Comparison of ENCODE assay signal across 11 mouse cellular contexts in genomic region chr13:46419648-46420047, GRCm38 (mm10). TPM values are rescaled to one million over a fixed set of nuclear protein-coding genes. Genes with fewer than 3 reads are reported as not detected.
DNase-seq lines count a peak whose midpoint lies in the region; ATAC-seq lines count a peak whose summit lies in the region.
"Had no signal": no experiment of that assay in that cellular context is flagged by ENCODE, and none has a peak within 500 bp of the region (broad histone marks: within the 10 kb centered on the region; RNA-seq: fewer than 3 reads in every experiment).

No protein-coding gene starts in this region.

- no peak overlapping the region for H3K9ac ChIP-seq in kidney, embryonic 15.5 days
- H3K9ac ChIP-seq in hindbrain, embryonic 11.5 days (ENCODE audit: low read depth, low read length): peak overlapping the region; percentile 71
- H3K9ac ChIP-seq in midbrain, embryonic 16.5 days (ENCODE audit: low read depth, low read length): peak overlapping the region; percentile 66

- H3K4me2 ChIP-seq in kidney, embryonic 15.5 days: peak overlapping the region; percentile 96
- peak overlapping the region; percentile 50 for H3K4me2 ChIP-seq in hindbrain, embryonic 11.5 days (replicated peaks; ENCODE audit: low read depth, low read length)
- H3K4me2 ChIP-seq in midbrain, embryonic 16.5 days (ENCODE audit: low read length): peak overlapping the region; percentile 94

- H3K27ac ChIP-seq in kidney, embryonic 15.5 days: no peak overlapping the region
- H3K27ac ChIP-seq in embryonic facial prominence, embryonic 10.5 days (replicated peaks): peak overlapping the region; percentile 54
- no peak overlapping the region for H3K27ac ChIP-seq in hindbrain, embryonic 11.5 days (ENCODE audit: low read depth, low read length)
- peak overlapping the region; percentile 64; the same call in 1 of the 2 replicates for H3K27ac ChIP-seq in midbrain, embryonic 16.5 days (ENCODE audit: low read length)

- no peaks in the 10 kb centered on the region for H3K9me3 ChIP-seq in kidney, embryonic 15.5 days (replicated peaks)
- H3K9me3 ChIP-seq in embryonic facial prominence, embryonic 10.5 days: no peaks in the 10 kb centered on the region
- H3K9me3 ChIP-seq in hindbrain, embryonic 11.5 days (ENCODE audit: control insufficient read depth, low read length): no peaks in the 10 kb centered on the region
- no peaks in the 10 kb centered on the region for H3K9me3 ChIP-seq in midbrain, embryonic 16.5 days (replicated peaks; ENCODE audit: control insufficient read depth, low read length, poor library complexity, severe bottlenecking)

- H3K4me1 ChIP-seq in kidney, embryonic 15.5 days: peaks cover 18% of the 10 kb centered on the region
- peaks cover 21% of the 10 kb centered on the region for H3K4me1 ChIP-seq in embryonic facial prominence, embryonic 10.5 days
- H3K4me1 ChIP-seq in hindbrain, embryonic 11.5 days (replicated peaks; ENCODE audit: control insufficient read depth, insufficient read depth, low read length): no peaks in the 10 kb centered on the region
- peaks cover 8% of the 10 kb centered on the region; the same call in 1 of the 2 replicates for H3K4me1 ChIP-seq in midbrain, embryonic 16.5 days (ENCODE audit: control insufficient read depth, insufficient read depth, low read length)

- H3K4me3 ChIP-seq in kidney, embryonic 15.5 days (replicated peaks): peak overlapping the region; percentile 70
- H3K4me3 ChIP-seq in embryonic facial prominence, embryonic 10.5 days: peak overlapping the region; percentile 70
- H3K4me3 ChIP-seq in hindbrain, embryonic 11.5 days (ENCODE audit: low read depth, low read length): peak overlapping the region; percentile 39
- peak overlapping the region; percentile 78 for H3K4me3 ChIP-seq in midbrain, embryonic 16.5 days (ENCODE audit: low read depth, low read length)

- 20% methylated on average over 7 of the region's 7 CpGs for WGBS in kidney, embryonic 15.5 days
- WGBS in embryonic facial prominence, embryonic 10.5 days: 6% methylated on average over 7 of the region's 7 CpGs
- 7% methylated on average over 7 of the region's 7 CpGs for WGBS in hindbrain, embryonic 11.5 days
- 5% methylated on average over 7 of the region's 7 CpGs for WGBS in midbrain, embryonic 16.5 days

- no peaks in the 10 kb centered on the region for H3K36me3 ChIP-seq in kidney, embryonic 15.5 days
- H3K36me3 ChIP-seq in embryonic facial prominence, embryonic 10.5 days (replicated peaks): 0 out of 2 replicates have a peak, but pooled peaks cover 4% of the 10 kb centered on the region
- H3K36me3 ChIP-seq in hindbrain, embryonic 11.5 days (ENCODE audit: control insufficient read depth, insufficient read depth, low read length): no peaks in the 10 kb centered on the region
- no peaks in the 10 kb centered on the region; the same call in 1 of the 2 replicates for H3K36me3 ChIP-seq in midbrain, embryonic 16.5 days (ENCODE audit: control insufficient read depth, insufficient read depth, low read length)

- peaks cover 21% of the 10 kb centered on the region; the same call in 1 of the 2 replicates for H3K27me3 ChIP-seq in kidney, embryonic 15.5 days
- H3K27me3 ChIP-seq in embryonic facial prominence, embryonic 10.5 days (replicated peaks; ENCODE audit: low read depth, poor library complexity, severe bottlenecking): peaks cover 52% of the 10 kb centered on the region
- no peaks in the 10 kb centered on the region for H3K27me3 ChIP-seq in hindbrain, embryonic 11.5 days (ENCODE audit: control insufficient read depth, insufficient read depth, low read length)
- H3K27me3 ChIP-seq in midbrain, embryonic 16.5 days (ENCODE audit: control insufficient read depth, insufficient read depth, low read depth, low read length): no peaks in the 10 kb centered on the region

- DNase-seq in kidney, postnatal 4 days: no peak
- DNase-seq in embryonic facial prominence, embryonic 10.5 days (ENCODE audit: low spot score): peak; percentile 11
- DNase-seq in hindbrain, embryonic 11.5 days (ENCODE audit: low spot score): peak; percentile 51
- no peak for DNase-seq in yolk sac, embryonic 10.5 days (ENCODE audit: low spot score)
- DNase-seq in adrenal gland, adult 8-10 months: no peak
- DNase-seq: cerebellum, adult 9-10 months; kidney, adult 9 months had no signal

- no peak for ATAC-seq in kidney, embryonic 15.5 days (replicated peaks; ENCODE audit: low FRiP score)
- no peak for ATAC-seq in hindbrain, embryonic 11.5 days (ENCODE audit: low FRiP score)
- no peak for ATAC-seq in midbrain, embryonic 16.5 days
- ATAC-seq in inflammation-experienced regulatory T-cells, adult 6 months: no peak

RNA-seq across cellular contexts. Expression of gene Rbm24, which starts 1.4 kb away (rescaled TPM):
- 1.3 and 1.5 TPM in 2 replicates for polyA plus RNA-seq in kidney, embryonic 15.5 days (2015; fragmentation: Nextera tagmentation; extraction: Ambion mirVana)
- polyA plus RNA-seq in embryonic facial prominence, embryonic 10.5 days (2016; fragmentation: Nextera tagmentation; extraction: Ambion mirVana): 0.61 and 0.78 TPM in 2 replicates
- polyA plus RNA-seq in hindbrain, embryonic 11.5 days (2014; fragmentation: Nextera tagmentation; extraction: Ambion mirVana): 2.4 and 2.5 TPM in 2 replicates
- 3.4 and 4.8 TPM in 2 replicates for polyA plus RNA-seq in midbrain, embryonic 16.5 days (2015; fragmentation: Nextera tagmentation; extraction: Ambion mirVana)
- 10 to 100 TPM in 2 of 4 experiments, 1 to 10 TPM in 2; 6.7 to 10.8 (median 9.0) TPM for total RNA-seq in adrenal gland, adult 8-10 months (2022)
- under 1 TPM in 2 of 3 experiments, not detected in 1; 0.15 to 0.67 TPM for polyA plus RNA-seq in inflammation-experienced regulatory T-cells, adult 6 months (2017; shearing (Covaris generic))
- total RNA-seq: MEL had no signal

Comparison
In these comparisons a context has a peak if more than half of its experiments do, and no peak if none do; other contexts are left out.
1. H3K27ac ChIP-seq: peak in embryonic facial prominence, embryonic 10.5 days (single experiment) and midbrain, embryonic 16.5 days (single experiment); none in kidney, embryonic 15.5 days (single experiment) and hindbrain, embryonic 11.5 days (single experiment).
2. DNase-seq: peak in embryonic facial prominence, embryonic 10.5 days (single experiment) and hindbrain, embryonic 11.5 days (single experiment); none in kidney, postnatal 4 days (0 of 2), yolk sac, embryonic 10.5 days (single experiment) and adrenal gland, adult 8-10 months (single experiment).
3. Peak in every context shown above with its lines, with median percentiles within 50 percentile points of each other: H3K4me2 ChIP-seq and H3K4me3 ChIP-seq.